Mouse (Mus musculus) left cerebral cortex, postnatal 10 days (tissue): ENCODE measurements around the gene Sgf29. TPM values are rescaled to one million over a fixed set of nuclear protein-coding genes. Genes with fewer than 3 reads are reported as not detected.
A peak's percentile ranks its signal among the peaks of the same experiment; 100 is the strongest.

Experiments used
- DNase-seq, 2 experiments: peaks; one replicate each; pipeline ENCODE4 v3.0.0; 2021 to 2022; ENCODE audit warnings: low spot score in 2 of 2, mixed read lengths in 1 of 2; ENCODE audit errors: extremely low spot score in 1 of 2
- intact Hi-C: fragments of 180-260 bp; cut with DNase I; formaldehyde crosslinking; loops from one replicate; pipeline ENCODE4 v1.15.1; 2025
- total RNA-seq, 2 experiments: library from RNA; stranded (reverse); gene quantifications; 2 replicates each; pipeline ENCODE4 v1.2.3; 2021

The Sgf29 gene
- total RNA-seq, 2 experiments from 2014 or later: 32.8 to 42.3 TPM

DNA sequence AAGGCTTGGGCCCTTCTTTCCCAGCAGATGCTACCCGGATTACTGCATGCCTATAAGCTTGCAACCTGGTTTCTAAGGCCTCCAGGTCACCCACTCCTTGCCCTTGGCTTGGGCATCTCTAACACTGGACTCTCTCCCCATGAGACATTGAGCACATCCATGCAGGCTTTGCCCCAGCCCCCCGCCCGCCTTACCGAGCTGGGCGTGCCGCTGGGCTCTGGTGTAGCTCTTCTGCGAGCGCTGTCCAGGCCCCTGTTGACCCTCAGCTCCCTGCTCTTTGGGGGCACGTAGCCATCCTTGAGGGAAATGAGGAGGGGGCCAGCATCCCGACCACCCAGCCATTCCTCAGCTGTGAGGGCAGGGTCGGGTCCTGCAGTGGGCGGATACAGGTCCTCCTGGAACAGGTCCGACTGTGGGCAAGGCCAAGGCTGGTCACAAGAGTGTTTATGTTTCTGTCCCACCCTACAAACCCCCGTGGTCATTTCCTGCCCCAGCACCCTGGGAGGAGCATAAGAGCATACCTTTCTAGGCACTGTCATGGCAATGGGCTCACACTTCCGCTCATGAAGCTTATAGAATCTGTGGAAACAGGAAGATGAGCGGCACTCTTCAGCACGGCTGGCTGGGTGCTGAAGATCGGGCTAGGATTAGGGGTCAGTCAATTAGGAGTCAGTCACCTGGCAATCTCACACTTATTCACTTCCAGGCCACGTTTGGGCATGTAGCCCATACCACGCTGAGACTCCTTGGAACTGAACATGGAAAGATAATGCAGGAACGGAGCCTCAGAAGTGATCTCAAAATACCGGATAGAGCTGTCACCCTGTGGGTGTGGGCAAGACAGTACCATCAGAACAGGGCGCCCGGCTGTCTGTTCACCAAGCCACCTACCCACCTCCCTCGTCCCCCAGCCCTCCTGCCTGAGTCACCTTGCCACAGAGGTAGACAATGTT lies 51.2 kb downstream of the Sgf29 start:
- peak in 1 of 2 experiments; percentile 39 for DNase-seq
- intact Hi-C loops: loop anchor here (5.0 kb wide), 2 partner anchors 62 to 77 kb away; partner anchors contain the start of gene Ypel3

DNA sequence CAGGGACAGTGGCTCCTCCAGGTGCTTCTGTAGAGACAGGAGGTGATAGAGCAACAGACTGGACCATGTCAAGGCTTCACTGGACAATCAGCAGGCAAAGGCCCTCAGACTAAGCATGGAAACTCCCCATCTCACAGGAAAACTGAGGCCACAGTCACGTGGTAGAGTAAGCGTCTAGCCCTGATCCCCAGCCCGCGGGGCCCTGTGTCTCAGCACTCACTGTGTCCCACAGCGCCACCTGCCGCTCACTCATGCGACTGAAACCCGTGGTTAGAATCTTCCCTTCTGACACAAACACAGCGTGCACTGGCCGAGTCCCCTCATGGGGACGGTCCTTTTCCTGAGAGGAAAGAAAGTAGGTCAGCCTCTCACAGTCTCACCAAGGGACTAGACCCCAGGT lies 52.0 kb downstream of the Sgf29 start:
- intact Hi-C loops: loop anchor here (5.0 kb wide), 2 partner anchors 61 to 76 kb away; partner anchors contain the start of gene Ypel3
- peak; percentile 90 to 94 for DNase-seq

DNA sequence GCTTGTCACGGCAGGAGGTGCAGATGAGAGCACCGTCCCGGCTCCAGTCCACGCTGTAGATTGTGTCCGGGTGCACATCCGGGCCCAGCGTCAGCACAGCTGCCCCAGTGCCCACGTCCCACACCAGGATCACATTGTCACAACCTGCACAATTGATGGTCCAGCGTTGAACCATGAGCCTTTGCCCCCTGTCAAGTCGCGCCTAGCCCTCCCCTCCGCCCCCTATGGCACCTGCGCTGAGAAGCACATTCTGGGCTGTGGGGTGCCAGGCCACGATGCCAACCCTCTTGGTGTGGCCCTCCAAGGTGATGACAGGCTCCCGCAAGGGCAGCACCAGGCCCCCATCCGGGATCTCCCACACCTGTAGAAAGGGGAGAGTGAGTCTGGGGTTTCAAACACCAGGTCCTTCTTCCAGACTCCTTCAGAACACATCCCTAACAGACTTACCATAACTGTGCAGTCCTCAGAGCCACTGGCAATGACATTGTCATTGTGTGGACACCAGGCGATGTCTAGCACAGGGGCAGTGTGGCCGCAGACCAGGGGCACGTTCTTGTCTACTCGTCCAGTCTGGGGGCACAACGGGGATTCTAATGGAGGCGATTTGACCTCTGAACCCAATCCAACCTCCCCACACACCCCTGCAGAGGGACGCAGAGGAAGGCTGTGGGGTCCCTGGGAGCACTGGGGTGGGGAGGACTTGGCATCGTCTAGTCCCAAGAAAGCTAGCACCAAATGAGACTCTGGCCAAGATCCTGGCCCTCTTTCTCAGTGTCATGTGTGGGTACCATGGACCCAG lies 52.6 kb downstream of the Sgf29 start:
- DNase-seq: peak in 1 of 2 experiments; percentile 47

GRCm38 (mm10) chr7:126702358-126702757 lies 53.2 kb downstream of the Sgf29 start:
- DNase-seq: no peak

More for the DNA sequence above, 52.6 kb downstream of the Sgf29 start:
- intact Hi-C loops: loop anchor here (5.0 kb wide), 2 partner anchors 61 to 76 kb away; partner anchors contain the start of gene Ypel3

GRCm38 (mm10) chr7:126702861-126703756 lies 54.0 kb downstream of the Sgf29 start:
- peak in 1 of 2 experiments; percentile 52 for DNase-seq
- intact Hi-C loops: loop anchor here (5.0 kb wide), 2 partner anchors 59 to 74 kb away; partner anchors contain the start of gene Ypel3

More at GRCm38 (mm10) chr7:126702358-126702757, 53.2 kb downstream of the Sgf29 start:
- intact Hi-C loops: loop anchor here (5.0 kb wide), 2 partner anchors 60 to 75 kb away; partner anchors contain the start of gene Ypel3

GRCm38 (mm10) chr7:126703757-126704077 lies 54.6 kb downstream of the Sgf29 start:
- intact Hi-C loops: loop anchor here (5.0 kb wide), 2 partner anchors 59 to 74 kb away; partner anchors contain the start of gene Ypel3
- peak in 1 of 2 experiments; percentile 50 for DNase-seq

DNA sequence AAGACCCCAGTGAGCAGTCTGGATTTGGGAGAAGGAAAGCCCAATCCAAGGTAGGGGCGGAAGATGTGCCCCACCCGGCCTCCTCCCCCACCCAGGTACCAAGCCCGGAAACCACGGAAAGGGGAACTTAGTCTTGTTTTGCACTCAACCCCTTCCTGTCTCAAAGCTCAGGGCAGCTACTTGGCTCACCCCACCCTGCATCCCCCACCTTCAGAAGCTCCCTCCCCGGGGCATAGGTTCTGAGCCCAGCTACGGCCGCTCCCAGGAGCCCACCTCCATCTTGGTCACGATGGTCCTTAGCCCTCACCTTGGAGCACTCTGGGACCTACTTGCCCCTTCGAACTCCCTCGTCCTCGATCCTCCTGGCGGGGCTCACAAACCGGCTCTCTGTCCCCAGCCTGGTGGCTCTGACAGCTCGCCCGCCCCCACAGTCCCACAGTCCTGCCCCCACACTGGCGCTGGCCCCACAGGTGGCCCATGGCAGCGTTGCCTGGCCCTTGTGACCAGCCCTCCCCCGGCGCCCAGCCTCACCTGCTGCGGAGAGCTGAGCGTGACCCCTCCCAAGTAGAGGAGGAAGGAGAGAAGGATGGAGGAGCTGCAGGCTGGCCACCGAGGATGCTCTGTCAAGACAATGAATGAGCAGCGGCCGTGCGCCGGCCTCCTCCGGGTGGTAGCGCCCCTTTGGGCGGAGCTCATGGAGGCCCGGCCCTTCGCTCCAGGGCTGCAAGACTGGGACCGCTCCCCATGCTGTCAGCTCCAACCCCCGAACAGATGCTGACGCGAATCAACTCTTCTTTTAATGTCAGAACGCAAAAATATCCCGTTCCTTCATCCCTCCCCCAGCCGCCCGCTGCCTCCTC lies 55.2 kb downstream of the Sgf29 start:
- peak; percentile 91 to 92 for DNase-seq
- intact Hi-C loops: loop anchor here (5.0 kb wide), 2 partner anchors 58 to 73 kb away; partner anchors contain the start of gene Ypel3

- DNase-seq: no peak
- intact Hi-C loops: no loop called here
Observed at GRCm38 (mm10) chr7:126707442-126708174, 58.5 kb downstream of the Sgf29 start, which contains the start of gene Coro1a. TSS of gene Coro1a (minus strand) at chr7:126707787.

- intact Hi-C loops: no loop called here
- DNase-seq: no peak
Observed at GRCm38 (mm10) chr7:126708175-126708952, 59.3 kb downstream of the Sgf29 start.

DNA sequence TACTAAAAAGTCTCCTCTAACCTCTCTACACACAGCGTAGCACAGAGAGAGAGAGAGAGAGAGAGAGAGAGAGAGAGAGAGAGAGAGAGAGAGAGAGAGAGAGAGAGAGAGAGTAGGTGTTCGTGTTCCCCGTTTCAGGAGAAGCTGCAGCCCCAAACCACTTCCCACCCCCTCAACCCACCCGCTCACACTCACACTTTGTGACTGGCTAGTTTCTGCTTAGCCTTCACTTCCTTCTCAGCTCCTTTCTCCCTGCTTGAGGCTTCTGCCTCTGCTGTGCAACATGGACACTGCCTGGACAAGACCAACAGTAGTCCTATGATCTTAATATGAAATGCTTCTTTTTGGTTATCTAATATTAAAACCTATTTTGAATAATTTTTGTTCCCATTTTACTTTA lies 61.2 kb downstream of the Sgf29 start:
- DNase-seq: no peak
- intact Hi-C loops: no loop called here

DNA sequence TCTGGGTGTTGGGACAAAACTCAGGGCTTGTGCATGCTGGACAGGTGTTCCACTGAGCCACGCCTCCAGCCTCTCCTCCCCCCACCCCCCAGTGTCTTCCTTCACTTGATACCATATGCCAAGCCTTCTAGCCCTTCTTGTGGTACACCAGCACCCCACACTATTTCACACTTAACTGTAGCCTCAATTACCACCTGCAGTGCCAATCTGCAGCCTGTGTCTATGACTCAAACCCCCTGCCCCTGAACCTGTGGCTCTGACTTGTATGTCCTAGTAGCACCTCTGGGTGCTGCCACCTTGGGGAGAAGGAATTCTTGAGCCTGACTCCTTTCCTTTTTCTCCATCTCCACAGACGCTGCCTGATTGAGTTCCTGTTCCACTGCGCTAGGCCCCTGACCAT lies 62.8 kb downstream of the Sgf29 start:
- intact Hi-C loops: no loop called here
- no peak for DNase-seq

DNA sequence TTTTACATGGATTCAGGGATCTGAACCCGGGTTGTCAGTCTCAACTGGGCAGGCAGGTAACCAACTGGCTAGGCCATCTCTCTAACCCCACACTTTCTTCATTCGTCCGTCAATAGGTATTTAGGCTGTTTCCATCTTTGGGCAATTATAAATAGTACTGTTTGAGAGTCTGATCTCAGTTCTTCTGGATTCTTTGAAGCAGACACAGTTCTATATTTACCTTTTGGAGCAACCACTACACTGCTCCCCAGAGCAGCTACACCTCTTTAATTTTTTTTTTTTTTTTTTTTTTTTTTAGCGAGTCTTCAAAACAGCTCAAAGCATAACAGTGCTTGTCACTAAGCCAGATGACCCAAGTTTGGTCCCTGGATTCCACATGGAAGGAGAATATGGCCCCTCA lies 66.6 kb downstream of the Sgf29 start:
- DNase-seq: no peak
- intact Hi-C loops: no loop called here

DNA sequence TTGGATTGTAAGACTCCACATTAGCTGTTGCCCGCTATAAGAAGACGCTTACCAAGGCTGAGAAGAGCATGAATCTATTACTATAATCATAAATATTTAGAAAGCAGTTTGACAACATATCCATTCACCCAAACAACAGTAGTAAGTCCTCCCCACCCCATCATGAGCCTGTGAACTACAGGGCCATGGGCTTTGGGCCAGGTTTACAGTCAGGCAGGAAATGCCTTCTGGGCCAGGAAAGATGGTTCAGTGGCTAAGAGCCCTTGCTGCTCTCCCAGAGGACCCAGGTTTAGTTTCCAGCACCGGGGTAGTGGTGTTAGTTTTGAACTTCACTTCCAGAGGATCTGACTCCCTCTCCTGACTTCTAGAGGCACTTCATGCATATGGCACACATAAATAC lies 68.5 kb downstream of the Sgf29 start:
- intact Hi-C loops: no loop called here
- DNase-seq: no peak

GRCm38 (mm10) chr7:126718787-126719337 lies 69.8 kb downstream of the Sgf29 start:
- intact Hi-C loops: no loop called here
- DNase-seq: no peak

DNA sequence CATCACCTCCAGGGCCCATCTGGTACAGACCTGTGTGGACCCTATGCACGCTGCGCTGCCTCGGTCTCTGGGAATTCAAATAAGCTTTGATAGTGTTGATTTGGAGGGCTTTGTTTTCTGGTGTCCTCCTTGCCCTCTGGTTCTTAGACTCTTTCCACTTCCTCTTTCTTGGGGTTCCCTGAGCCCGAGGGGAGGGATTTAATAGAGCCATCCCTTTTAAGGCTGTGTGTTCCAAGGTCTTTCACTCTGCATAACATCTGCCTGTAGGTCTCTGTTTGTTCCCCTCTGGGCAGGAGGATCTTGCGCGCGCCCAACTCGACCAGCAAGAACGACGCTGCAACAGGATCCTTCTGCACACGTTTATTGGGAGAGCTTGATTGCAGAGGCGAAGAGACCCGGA lies 72.5 kb downstream of the Sgf29 start:
- no peak for DNase-seq
- intact Hi-C loops: no loop called here
